Mouse (Mus musculus): Measurements from ENCODE around the gene Ust.

GRCm38 (mm10) chr10:8405141-8405540 lies 113.5 kb downstream of the Ust start:
- TF ChIP-seq POLR2A (IDR thresholded peaks at IDR 0.05; ENCODE audit: low read depth, low read length), result no peak
- no peak for TF ChIP-seq CTCF (conservative IDR thresholded peaks at IDR 0.05; ENCODE audit: insufficient read depth, insufficient read length, low read depth, low read length)
